Mouse (Mus musculus) neural tube, embryonic 10.5 days (tissue): Measurements from ENCODE around the gene Gak.

Experiments
- DNase-seq: peaks from one replicate; pipeline ENCODE4 v3.0.0-alpha.2; 2017; ENCODE audit warnings: low spot score; ENCODE audit errors: extremely low spot score

Gene Gak

GRCm38 (mm10) chr5:108629634-108630483, at the start of gene Gak, which contains the start of gene Tmem175:
TSS of gene Gak (minus strand) at chr5:108629755.
TSS of gene Tmem175 (plus strand) at chr5:108629770.
- peak; percentile 93 for DNase-seq

- DNase-seq, result no peak
Measured at GRCm38 (mm10) chr5:108678296-108678854, 48.8 kb upstream of the Gak start.

DNA sequence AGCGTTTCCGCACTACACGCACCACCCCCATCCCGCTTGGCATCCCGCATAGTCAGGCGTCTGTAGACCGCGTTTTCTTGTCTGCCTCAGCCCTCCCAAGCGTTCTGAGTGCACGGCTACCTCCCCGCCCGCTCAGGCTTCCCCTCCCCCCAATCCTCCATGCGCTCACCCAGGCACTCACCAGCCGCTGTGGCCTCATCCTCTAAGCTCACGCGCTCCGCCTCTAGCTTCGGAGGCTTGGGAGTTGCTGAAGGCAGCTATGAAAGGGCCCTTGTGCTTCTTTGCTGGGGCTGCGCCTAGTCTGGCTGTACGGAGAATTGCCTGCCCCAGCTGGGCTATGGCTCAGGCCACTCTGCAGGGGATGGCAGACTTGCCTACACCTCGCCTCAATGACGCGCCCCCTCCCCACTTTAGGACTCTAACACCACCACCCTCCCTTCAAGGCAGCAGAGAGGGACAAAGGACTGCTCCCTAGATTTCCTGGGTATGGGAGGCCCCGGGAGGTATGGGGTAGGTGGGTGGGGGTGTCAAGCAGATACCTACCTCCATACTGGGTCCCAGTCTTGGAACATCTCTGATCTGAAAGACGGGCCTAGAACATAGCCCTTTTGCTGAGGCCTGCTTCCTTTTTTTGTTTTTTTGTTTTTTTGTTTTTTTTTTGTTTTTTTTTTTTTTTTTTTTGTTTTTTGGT, 48.2 kb upstream of the Gak start:
- DNase-seq, result peak; percentile 73

DNA sequence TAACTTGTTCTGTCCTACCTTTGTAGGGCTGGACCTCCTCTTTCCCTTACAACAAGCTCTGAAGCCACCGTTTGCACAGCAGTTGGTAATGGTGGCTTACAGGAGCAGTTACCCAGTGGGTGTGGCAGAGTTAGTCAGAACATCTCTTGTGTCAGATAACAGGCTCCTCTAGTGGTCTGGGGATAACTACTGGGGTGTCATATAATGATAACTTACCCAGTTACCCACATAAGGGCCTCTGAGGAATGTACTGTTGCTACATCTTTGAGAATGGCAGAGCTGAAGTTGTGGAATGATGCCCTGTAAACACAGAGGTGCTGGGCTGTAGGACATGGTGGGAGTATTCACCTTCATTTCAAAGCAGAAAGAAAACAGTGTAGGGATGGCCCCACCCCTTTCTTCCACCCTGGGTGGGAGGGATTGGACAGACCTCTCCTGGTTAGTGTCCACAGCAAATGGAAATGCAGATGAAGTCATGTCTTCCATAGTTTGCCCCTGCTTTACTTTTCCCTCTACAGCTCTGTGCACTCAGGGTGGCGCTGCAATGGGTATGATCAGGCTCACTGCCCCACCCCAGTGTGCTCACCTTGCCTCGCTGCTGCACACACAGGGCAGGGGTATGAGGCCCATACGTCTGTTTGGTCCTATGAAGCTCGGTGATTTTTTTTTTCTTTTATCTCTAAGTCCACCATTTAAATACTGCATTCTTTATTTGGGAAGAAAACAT, 47.4 kb upstream of the Gak start:
- no peak for DNase-seq

DNA sequence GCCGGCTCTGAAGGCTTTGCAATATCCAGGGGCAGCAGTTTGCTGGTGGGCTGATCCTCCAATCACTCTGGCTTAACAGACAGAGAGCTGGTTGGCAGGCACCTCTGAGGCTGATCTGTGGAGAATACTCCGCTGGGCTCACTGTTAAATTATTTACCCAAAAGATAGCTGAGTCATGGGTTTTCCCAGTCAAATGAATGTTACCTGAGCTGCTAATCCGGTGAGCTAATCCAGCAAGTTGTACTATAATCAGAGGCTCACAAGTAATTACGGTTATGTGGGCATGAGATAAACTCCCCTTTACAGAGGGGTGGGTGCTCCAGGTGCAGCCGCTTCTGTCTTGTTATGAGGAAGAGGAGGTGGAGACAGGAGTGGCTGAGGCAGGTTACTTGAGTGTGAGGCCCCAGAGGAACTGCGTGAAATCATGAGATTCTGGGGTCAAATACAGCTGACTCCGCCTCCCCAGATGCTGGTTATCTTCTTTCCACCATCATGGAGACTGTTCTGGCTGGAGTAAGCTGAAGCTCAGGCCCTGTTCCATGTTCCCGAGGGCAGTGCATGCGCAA, 45.8 kb upstream of the Gak start, which contains the start of gene Slc26a1:
TSS of gene Slc26a1 (minus strand) at position 319 of the 566 bp plus-strand sequence.
- no peak for DNase-seq

DNA sequence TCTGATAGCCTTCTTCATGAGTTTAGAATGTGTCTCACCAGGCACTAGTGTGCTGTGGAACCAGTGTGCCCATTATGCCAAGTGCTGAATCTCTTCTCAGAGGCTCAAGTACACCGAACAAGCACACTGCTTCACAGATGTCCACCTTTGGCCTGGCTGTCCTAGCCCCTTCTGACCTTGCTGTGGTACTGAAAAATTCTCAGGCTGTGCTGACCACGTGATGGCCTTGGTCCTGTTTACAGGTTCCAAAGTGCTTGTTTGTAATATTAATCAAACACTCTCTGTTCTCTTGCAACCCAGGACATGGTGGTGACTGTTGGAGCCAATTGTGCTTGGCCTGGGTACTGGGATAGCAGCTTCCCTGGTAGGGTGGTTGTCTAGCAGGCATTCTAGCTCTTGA, 45.1 kb upstream of the Gak start:
- DNase-seq, result no peak

DNA sequence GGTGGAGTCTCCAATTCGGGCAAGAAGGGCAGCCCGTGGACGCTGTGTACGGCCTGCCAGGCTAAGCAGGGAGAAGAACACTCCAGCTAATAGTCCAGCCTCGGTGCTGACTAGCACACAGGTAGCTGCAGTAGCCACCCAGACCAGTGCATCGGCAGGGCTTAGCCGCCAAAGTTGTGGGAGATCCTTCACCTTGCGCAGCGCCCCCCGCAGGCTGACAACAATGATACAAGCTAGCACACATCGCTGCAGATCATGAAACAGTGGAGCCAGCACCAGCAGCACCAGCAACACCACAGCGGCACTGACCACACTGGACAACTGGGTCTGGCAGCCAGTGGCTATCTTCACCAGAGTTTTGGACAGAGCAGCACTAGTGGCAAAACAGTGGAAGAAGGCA, 42.2 kb upstream of the Gak start:
- DNase-seq, result no peak

GRCm38 (mm10) chr5:108670785-108671184, 41.2 kb upstream of the Gak start:
- no peak for DNase-seq

DNA sequence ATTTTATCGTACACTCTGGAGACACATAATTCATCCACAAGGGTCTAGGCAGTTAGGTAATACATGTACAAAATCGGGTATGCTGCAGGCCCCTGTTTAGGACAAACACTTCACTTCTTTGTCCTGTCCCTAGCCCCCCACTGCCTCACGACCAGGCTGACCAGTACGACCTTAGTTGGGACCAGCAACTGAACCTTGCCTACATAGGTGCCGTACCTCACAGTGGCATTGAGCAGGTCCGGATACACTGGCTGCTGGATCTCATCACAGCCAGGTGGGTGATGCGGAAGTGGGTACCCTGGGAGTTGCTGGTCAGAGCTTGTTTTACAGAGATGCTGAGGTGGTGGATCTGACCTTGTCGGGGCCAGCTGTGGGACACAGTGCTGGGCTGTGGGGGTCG, 40.4 kb upstream of the Gak start:
- DNase-seq, result no peak

- DNase-seq, result peak; percentile 87
Measured at GRCm38 (mm10) chr5:108668977-108669936, 39.7 kb upstream of the Gak start, which contains the start of gene Dgkq. TSS of gene Dgkq (minus strand) at chr5:108669672.

DNA sequence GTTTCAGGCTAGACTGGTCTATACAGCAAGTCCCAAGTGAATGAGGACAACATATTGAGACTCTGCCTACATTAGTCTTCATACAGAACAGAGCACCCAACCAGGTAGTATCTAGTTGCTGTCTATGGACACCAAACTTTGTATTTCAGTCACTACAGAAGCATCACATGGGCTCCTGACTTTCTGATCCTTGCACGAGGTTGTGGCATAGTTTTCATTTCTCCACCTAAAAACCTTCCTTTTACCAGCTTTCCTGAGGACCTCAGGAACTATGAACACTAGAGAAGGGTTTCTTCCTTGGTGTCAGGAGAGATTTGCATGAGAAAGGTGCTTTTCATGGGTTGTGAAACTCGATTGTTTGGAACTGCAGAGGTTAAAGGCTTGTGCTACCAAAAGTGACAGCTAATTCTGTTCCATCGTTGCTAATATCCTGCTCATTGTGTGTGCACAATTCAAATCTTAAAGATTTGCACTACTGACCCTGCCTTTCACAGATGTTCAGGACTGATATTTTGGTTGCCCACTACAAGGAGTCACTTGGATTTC, 38.9 kb upstream of the Gak start:
- no peak for DNase-seq

GRCm38 (mm10) chr5:108667370-108667769, 37.8 kb upstream of the Gak start:
- DNase-seq, result no peak

DNA sequence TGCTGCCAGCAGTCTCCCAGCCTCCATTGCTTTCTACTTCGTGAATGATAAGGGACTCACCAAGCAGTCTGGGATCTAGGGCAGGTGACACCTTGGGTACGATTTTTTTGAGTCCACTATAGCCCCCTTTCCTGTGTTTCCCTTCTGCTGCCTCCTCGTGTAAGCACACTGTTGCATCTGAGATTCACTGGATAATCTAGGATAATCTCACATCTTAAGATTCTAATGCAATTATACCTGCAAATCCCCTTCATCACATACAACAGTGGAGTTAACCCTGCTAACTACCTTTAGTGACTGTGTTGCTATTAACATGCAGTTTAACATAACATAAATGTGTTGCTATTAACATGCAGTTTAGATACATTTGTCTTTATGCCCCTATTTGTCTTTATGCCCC, 35.5 kb upstream of the Gak start:
- no peak for DNase-seq

DNA sequence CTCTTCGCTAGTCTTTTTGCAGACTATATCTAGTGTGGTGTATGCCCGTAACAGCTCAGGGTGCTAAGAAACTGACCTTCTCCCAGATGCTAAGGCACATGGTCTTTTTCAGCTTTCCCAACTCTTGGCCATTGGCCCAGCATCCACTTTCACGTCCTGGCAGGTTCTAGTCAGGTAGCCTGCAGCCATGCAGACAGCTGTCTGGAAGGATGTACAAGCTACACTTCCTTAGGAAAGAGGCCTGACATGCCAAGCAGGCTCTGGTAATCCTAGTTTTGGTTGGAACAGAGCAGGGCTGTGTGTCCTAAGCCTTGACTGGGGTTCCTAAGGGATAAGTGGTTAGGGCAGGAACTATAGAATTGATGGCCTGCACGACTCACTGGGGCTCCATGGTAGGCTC, 33.2 kb upstream of the Gak start:
- no peak for DNase-seq

DNA sequence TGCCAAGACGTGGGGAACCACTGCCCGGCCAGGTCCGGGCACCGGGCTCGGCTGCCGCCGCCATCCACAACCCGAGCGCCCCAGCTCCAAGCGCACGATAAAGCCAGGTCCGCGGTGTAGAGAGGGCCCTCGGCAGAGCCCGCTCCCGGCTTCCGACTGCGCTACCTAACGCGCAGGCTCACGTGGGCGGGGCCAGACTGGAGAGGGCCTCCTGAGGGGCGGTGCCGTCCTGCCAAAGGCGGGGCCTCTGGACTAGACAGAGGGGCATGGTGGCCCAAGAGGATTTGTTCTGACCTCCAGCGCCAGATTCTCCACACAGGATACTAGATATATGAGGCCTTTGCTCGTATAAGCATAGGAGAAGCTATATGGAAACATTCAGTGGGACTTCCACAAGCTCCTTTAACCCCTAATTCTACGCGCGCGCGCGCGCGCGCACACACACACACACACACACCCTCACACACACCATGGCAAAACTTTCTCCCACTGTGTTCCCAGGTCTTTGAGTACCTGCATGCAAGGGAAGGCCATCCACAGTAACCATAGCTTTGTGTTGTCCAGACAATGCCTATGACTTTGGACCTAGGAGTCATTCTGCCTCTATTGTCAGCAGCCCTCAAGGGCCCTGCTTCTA, 31.2 kb upstream of the Gak start:
- peak; percentile 84 for DNase-seq

- DNase-seq, result no peak
Measured at GRCm38 (mm10) chr5:108659698-108660631, 30.4 kb upstream of the Gak start, which contains the start of gene Idua. TSS of gene Idua (plus strand) at chr5:108660331.

- no peak for DNase-seq
Measured at GRCm38 (mm10) chr5:108658611-108659010, 29.1 kb upstream of the Gak start.

GRCm38 (mm10) chr5:108657406-108657805, 27.9 kb upstream of the Gak start:
- no peak for DNase-seq
